Mouse (Mus musculus) lung, adult 10 weeks (tissue): ENCODE measurements around the gene Ccdc66. TPM values are rescaled to one million over a fixed set of nuclear protein-coding genes. Genes with fewer than 3 reads are reported as not detected.

Experiments used
- polyA plus RNA-seq: library from polyadenylated mRNA; stranded (reverse); fragments of 350-450 nt; fragmentation: Illumina TruSeq; extraction: RNeasy Lipid Tissue Mini Kit (QIAGEN cat#74804); gene quantifications from one replicate; pipeline ENCODE4 v1.2.3, GENCODE M21; 2014; ENCODE audit warnings: low read depth, low replicate concordance; ENCODE audit not compliant: insufficient read depth

Gene Ccdc66
- 4.4 TPM for polyA plus RNA-seq

DNA sequence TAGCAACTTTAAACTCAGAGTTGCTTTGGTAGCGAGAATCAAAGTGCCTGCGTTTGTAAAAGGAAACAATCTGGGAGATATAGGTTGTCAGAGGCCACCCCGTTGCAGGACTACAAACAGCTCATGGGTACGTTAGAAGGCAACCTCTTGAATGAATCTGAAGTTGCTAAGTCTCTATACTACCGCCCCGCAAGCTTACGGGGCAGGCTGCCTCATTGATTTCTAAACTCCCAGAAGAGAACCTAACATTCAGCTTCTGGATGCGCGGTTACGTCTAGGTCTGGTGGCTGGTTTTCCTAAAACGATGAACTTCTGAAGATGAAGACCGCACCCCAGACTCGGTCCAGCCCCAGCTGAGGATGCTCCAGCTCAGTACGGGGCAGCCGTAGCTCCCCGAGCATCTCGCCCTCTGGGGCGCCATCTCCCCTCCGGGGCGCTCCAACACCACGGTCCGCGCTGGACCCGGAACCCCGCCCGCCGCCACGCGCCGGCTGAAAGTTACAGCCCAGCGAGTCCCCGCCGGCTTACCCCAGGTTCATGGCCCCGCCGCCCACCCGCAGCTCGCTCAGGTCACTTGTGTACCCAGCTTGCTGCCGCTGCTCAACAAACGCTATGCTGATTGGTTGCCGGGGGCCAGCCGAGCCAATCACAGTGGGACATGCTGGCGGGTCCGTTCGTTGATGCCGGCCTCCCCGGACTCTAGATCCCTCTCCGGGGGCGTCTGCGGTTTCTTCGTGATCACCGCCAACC, at the start of gene Ccdc66:
Gene Ccdc66 (minus strand): TSS at position 567 of the 750 bp plus-strand sequence.

Other genes with a start within 250 kb of the Ccdc66 start
- gene Fam208a, start 79.6 kb downstream of the Ccdc66 start, polyA plus RNA-seq = 14.6 TPM
- 1.1 TPM for gene Erc2, start 114.0 kb upstream of the Ccdc66 start, polyA plus RNA-seq